Mouse (Mus musculus) heart, embryonic 11.5 days (tissue): Measurements from ENCODE around the gene Ice2. TPM values are rescaled to one million over a fixed set of nuclear protein-coding genes. Genes with fewer than 3 reads are reported as not detected.
A peak's percentile ranks its signal among the peaks of the same experiment; 100 is the strongest.

Experiments used
- ATAC-seq: fragments of 200-750 bp; cut with Nextera tagmentation; replicated peaks from 2 replicates; pipeline ENCODE4 v1.8.0; 2017; ENCODE audit warnings: moderate library complexity; ENCODE audit not compliant: insufficient number of reproducible peaks, low FRiP score, low TSS enrichment
- H3K27ac ChIP-seq: fragments of 300-500 bp; sonication (generic); 2 replicates; pipeline ENCODE4 v1.5.1; 2014; ENCODE audit warnings: mild to moderate bottlenecking, low read depth, low read length
- H3K27me3 ChIP-seq: fragments of 300-500 bp; sonication (generic); 2 replicates; pipeline ENCODE4 v1.6.1; 2014; ENCODE audit warnings: mild to moderate bottlenecking, low read length, mixed read lengths; ENCODE audit not compliant: control insufficient read depth, insufficient read depth
- H3K36me3 ChIP-seq: fragments of 300-500 bp; sonication (generic); 2 replicates; pipeline ENCODE4 v1.6.1; 2014; ENCODE audit warnings: mild to moderate bottlenecking, low read length, moderate library complexity, mixed read lengths; ENCODE audit not compliant: control insufficient read depth, insufficient read depth
- H3K4me1 ChIP-seq: fragments of 300-500 bp; sonication (generic); 2 replicates; pipeline ENCODE4 v1.6.1; 2014; ENCODE audit warnings: low read length; ENCODE audit not compliant: control insufficient read depth, insufficient read depth
- H3K4me2 ChIP-seq: fragments of 300-500 bp; sonication (generic); 2 replicates; pipeline ENCODE4 v1.6.1; 2014; ENCODE audit warnings: mild to moderate bottlenecking, moderate library complexity
- H3K4me3 ChIP-seq: fragments of 300-500 bp; sonication (generic); 2 replicates; pipeline ENCODE4 v1.5.1; 2014; ENCODE audit warnings: low read depth, low read length
- H3K9ac ChIP-seq: fragments of 300-500 bp; sonication (generic); 2 replicates; pipeline ENCODE4 v1.6.1; 2014; ENCODE audit warnings: mild to moderate bottlenecking, low read depth, low read length, moderate library complexity
- H3K9me3 ChIP-seq: fragments of 300-500 bp; sonication (generic); replicated peaks from 2 replicates; pipeline ENCODE4 v1.6.1; 2016; ENCODE audit warnings: low read length; ENCODE audit not compliant: control insufficient read depth
- WGBS: fragments of 180-500 bp; shearing (Covaris S2); extraction: QIAGEN DNeasy Blood & Tissue Kit; methylation state at CpG from one replicate; pipeline ENCODE4 v1.1.7; 2014; ENCODE audit not compliant: insufficient replicate concordance; 5-methylcytosine and 5-hydroxymethylcytosine counted together
- polyA plus RNA-seq: library from polyadenylated mRNA; unstranded; fragments of >200 nt; fragmentation: Nextera tagmentation; extraction: Ambion mirVana; gene quantifications from 2 replicates; pipeline ENCODE4 v1.2.1, GENCODE M21; 2014

Ice2 gene
- polyA plus RNA-seq, 1 experiment from 2014 or later: 15.6 TPM

DNA sequence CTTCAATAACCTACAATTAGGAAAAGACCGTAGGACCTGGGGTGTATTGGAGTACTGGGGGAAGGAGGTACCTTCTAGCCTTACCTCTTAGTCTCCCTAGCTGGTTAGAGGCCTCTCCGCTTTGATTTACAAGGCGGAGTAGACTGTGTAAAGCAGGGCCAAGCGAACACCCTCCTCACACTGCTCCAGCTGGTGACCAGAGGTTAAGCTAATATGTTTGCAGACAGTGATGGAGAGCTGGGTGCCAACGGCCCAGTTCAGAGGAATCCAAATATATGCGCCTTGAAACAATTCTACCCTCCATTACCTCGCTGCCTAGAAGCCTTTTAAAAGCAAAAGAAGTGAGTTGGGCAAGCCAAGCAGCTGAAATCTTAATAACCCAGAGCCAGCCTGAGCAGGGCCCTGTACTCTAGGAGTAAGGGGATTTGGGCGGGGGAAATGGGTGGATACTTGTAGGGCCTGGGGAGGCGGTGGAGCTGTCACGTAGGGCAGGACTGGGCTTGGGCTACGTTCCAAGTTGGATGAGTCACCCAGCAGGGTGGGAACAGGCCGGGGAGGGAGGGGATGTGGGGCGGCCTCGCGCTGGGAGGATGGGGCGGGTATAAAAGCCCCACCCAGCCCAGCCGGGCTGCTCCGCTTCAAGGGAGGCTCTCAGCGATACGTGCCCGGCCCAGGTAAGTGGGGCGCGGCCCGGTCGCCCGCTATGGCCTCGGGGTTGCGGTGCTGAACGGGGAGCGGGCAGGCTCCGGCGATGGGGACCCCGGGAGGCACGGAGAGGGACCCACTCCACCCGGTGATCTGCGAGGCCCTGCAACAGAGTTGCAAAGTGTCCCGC, 55.6 kb downstream of the Ice2 start, which contains the start of gene Anxa2:
Gene Anxa2 (plus strand): TSS at position 555 of the 835 bp plus-strand sequence.
- H3K27ac ChIP-seq: peak within 1 kb of the TSS; percentile 91
- WGBS: 8% methylated on average over 36 of the region's 37 CpGs
- no peaks in the 10 kb centered on the region for H3K36me3 ChIP-seq
- peak within 1 kb of the TSS; percentile 72 for H3K4me2 ChIP-seq
- no peaks in the 10 kb centered on the region for H3K27me3 ChIP-seq
- ATAC-seq: peak; percentile 89
- H3K9ac ChIP-seq: peak within 1 kb of the TSS; percentile 93
- no peaks in the 10 kb centered on the region for H3K9me3 ChIP-seq
- peak within 1 kb of the TSS; percentile 81 for H3K4me3 ChIP-seq
- H3K4me1 ChIP-seq: peaks cover 27% of the 10 kb centered on the region

DNA sequence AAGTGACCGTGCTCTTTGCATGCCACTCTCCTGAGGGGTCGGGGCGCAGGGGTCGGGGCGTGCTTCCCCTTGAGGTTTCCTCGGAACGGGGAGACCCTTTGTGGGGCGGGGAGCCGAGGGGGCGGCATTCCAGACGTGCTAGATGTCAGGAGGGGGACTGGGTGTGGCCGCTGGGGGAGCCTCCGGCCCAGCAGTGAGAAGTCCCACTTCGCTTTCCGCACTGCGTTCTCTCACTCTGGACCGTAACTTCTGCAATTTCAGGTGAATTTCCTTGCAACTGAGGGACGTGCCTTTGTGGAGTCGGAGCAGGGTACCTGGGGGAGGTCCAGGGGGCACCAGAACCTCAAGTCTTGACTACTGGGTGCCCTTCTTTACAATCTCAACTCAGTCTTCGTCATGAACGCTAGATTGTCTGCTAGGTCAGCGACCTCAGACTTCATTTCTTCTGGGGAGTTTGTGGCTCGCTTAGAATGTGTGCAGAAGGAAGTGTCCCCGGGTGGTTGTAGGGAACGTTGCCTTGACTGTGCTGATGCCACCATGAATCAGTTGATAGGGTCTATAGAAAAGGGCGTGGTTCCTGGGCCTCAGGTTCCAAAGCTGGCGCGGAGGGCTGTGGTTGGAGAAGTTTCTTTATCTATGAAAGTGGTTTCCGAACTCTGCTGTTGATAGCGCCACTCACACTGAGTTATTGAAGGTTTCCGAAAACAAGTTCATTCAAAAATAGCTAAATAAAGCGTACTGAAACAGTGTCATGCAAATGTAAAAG, 56.4 kb downstream of the Ice2 start:
- peak overlapping the region; percentile 81 for H3K4me3 ChIP-seq
- peak overlapping the region; percentile 93 for H3K9ac ChIP-seq
- H3K27ac ChIP-seq: peak overlapping the region; percentile 91
- no peaks in the 10 kb centered on the region for H3K27me3 ChIP-seq
- WGBS: 3% methylated on average over 32 of the region's 32 CpGs
- H3K4me1 ChIP-seq: peaks cover 35% of the 10 kb centered on the region
- ATAC-seq: peak; percentile 48; the same call in 1 of the 2 replicates
- H3K9me3 ChIP-seq: no peaks in the 10 kb centered on the region
- H3K4me2 ChIP-seq: peak overlapping the region; percentile 72
- no peaks in the 10 kb centered on the region for H3K36me3 ChIP-seq

DNA sequence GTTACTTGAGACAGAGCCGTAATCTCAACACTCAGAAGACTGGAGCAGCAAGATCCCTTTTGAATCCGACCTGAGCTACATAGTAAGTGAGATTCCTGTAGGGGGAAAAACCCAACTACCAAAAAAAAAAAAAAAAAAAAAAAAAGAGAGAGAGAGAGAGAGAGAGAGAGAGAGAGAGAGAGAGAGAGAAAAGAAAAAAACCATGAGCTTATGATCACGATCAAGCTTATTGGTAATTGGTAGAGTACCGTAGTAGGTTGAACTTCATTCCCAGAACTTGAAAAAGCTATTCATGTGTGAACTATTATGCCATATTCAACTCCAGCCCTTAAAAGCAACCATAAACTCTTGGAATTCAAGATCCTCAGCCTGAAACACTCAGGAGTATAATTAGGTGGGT, 57.0 kb downstream of the Ice2 start:
- H3K27ac ChIP-seq: peak overlapping the region; percentile 35; the same call in 1 of the 2 replicates
- no peaks in the 10 kb centered on the region for H3K27me3 ChIP-seq
- H3K4me2 ChIP-seq: peak overlapping the region; percentile 72
- no peaks in the 10 kb centered on the region for H3K9me3 ChIP-seq
- H3K4me3 ChIP-seq: peak overlapping the region; percentile 81
- WGBS: 51% methylated on average over 4 of the region's 4 CpGs
- no peaks in the 10 kb centered on the region for H3K36me3 ChIP-seq
- peaks cover 41% of the 10 kb centered on the region for H3K4me1 ChIP-seq
- ATAC-seq: no peak
- 0 out of 2 replicates have a peak overlapping the region, but pooled peaks have one; percentile 93 for H3K9ac ChIP-seq

DNA sequence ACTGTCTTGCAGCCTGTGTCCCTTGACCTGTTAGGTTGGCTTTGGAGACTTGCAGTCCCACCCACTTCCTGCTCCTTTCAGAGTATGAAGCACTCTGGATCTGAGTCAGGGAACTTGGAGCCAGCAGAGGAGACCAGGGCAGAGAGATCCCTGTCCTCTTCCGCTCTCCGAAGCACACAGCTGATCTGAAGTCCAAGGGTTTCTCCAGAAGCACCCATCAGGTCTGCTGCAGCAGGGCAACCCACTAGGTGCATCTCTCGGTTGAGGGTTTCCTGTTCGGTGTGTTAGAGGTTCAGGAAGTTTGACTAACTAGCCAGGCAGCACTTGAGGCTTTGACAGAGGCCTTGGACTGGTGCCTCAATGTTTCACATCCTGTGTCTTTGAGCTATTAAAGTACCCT, 57.7 kb downstream of the Ice2 start:
- H3K36me3 ChIP-seq: no peaks in the 10 kb centered on the region
- 0 out of 2 replicates have a peak overlapping the region, but pooled peaks have one; percentile 53 for H3K9ac ChIP-seq
- no peaks in the 10 kb centered on the region for H3K9me3 ChIP-seq
- H3K27ac ChIP-seq: peak overlapping the region; percentile 79
- peak overlapping the region; percentile 72 for H3K4me2 ChIP-seq
- 54% methylated on average over 4 of the region's 4 CpGs for WGBS
- H3K4me3 ChIP-seq: peak overlapping the region; percentile 81; the same call in 1 of the 2 replicates
- ATAC-seq: no peak
- peaks cover 43% of the 10 kb centered on the region for H3K4me1 ChIP-seq
- H3K27me3 ChIP-seq: no peaks in the 10 kb centered on the region

DNA sequence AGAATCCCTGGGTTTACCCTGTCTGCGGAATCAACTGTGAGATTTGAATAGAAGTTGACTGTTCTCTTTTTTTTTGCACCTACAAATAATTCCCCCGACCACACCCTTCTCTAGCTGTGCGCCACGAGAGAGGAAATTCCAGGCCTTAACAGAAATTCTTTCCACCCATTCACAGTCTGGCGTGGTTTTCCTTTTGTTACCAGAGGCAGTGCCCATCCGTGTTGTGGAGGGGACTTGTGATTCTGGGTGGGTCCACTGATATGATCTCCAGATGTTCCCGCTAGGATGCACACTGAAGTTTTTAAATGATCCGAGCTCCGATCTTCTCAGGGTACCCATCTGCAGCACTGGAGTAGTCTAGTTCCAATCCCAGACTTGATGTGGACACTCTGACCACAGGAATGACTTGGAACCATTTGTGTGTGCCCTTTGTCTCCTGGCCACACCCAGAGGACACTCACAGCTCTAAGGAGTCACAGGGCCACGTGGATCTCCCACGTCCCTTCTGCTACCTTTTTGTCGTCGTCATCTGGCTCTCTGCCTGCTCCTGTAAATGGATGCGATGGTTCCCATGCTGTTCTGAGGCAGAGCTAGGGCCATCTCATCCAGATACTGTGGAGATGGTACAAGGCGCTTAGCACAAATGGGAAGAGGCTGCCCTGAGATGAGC, 58.8 kb downstream of the Ice2 start:
- no peak for ATAC-seq
- peak overlapping the region; percentile 17; the same call in 1 of the 2 replicates for H3K4me2 ChIP-seq
- 73% methylated on average over 15 of the region's 15 CpGs for WGBS
- peaks cover 43% of the 10 kb centered on the region for H3K4me1 ChIP-seq
- no peak overlapping the region; the same call in 1 of the 2 replicates for H3K27ac ChIP-seq
- no peak overlapping the region for H3K9ac ChIP-seq
- no peaks in the 10 kb centered on the region for H3K27me3 ChIP-seq
- no peaks in the 10 kb centered on the region; the same call in 1 of the 2 replicates for H3K36me3 ChIP-seq
- no peak overlapping the region for H3K4me3 ChIP-seq
- no peaks in the 10 kb centered on the region for H3K9me3 ChIP-seq

DNA sequence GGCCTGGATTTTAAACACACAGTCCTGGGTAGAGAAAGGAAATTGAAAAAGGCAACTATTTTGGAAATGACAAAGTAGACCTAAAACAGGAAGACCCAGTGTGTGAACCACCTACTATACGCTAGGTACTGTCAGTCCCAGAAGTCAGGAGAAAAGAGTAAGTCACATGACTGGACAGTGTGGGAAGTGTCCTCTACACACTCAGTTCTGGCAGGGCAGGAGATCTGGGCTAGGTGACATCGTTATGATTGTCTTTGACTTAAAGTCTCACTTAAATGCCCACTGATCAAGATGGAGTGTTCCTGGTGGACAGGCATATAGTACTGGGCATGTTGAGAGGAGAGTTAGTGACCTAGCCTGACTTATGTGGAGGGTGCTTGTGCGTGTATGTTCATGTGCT, 59.4 kb downstream of the Ice2 start:
- Histone ChIP-seq H3K36me3 (no peaks in the 10 kb centered on the region; the same call in 1 of the 2 replicates), H3K4me2 (peak overlapping the region; percentile 38), H3K9ac (no peak overlapping the region), H3K9me3 (no peaks in the 10 kb centered on the region), H3K27ac (peak overlapping the region; percentile 75), H3K4me3 (no peak overlapping the region), H3K27me3 (no peaks in the 10 kb centered on the region), H3K4me1 (peaks cover 43% of the 10 kb centered on the region)
- ATAC-seq: no peak
- WGBS: 90% methylated on average over 3 of the region's 3 CpGs

DNA sequence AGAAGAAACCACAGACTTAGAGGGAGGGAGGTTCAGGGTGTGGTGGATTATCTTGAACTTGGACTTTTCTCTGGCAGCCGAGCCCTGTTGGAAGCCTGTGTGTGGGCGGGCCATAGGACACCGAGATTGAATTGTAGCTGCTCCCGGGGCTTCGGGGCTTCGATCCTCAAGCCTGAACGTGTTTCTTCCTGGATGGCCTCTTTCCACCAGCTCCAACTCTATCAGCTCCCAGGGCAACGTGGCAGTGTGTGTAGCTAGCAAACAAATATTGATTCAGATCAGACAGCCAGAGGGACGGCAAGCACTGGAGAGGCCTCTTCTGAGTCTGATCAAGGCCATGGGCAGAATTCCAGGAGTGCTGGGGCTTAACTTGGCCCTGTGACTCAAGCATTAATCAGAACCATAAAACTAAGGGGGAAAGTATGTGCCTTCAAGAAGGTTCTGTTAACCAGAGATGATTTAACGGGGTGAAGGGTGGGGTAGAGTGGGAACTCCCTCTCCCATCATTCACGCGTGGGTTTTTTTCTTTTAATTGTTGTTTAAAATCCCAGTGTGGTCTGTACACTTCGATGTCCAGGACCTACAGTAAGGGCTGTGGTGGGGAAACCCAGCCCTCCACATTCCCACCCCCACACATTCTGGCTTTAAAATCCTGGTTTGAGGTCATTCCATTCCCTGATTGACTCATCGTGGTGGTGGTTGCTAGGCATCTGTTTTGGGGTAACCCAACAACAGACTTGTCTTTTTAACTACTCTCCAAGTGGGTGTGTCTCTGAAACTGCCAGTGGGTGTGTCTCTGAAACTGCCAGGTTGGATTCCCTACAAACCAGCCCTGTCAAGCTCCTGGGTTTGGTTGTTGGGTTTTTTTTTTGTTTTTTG, 60.3 kb downstream of the Ice2 start:
- peak overlapping the region; percentile 58 for H3K9ac ChIP-seq
- H3K4me3 ChIP-seq: no peak overlapping the region
- H3K27me3 ChIP-seq: no peaks in the 10 kb centered on the region
- no peaks in the 10 kb centered on the region; the same call in 1 of the 2 replicates for H3K36me3 ChIP-seq
- H3K9me3 ChIP-seq: no peaks in the 10 kb centered on the region
- WGBS: 45% methylated on average over 14 of the region's 14 CpGs
- H3K27ac ChIP-seq: peak overlapping the region; percentile 75
- no peak for ATAC-seq
- H3K4me2 ChIP-seq: peak overlapping the region; percentile 38
- H3K4me1 ChIP-seq: peaks cover 43% of the 10 kb centered on the region
